Mouse (Mus musculus) left cerebral cortex, adult 11 months (tissue): ENCODE data around the gene Gtf2a1.
"Not testable (repeated sequence)": the region's sequence is repeated elsewhere in the genome, so short reads cannot be mapped to it uniquely, and the experiment has no call there.

Experiments
- DNase-seq: peaks from one replicate; pipeline ENCODE4 v3.0.0; 2022; ENCODE audit warnings: low spot score

The Gtf2a1 gene

GRCm38 (mm10) chr12:91581204-91582070, 8.8 kb downstream of the Gtf2a1 start:
- no peak for DNase-seq

- no peak for DNase-seq
These were observed 10.6 kb downstream of the Gtf2a1 start for GRCm38 (mm10) chr12:91579665-91580064.

GRCm38 (mm10) chr12:91571708-91572107, 18.6 kb downstream of the Gtf2a1 start:
- no peak for DNase-seq

GRCm38 (mm10) chr12:91569255-91569654, 21.0 kb downstream of the Gtf2a1 start:
- no peak for DNase-seq

GRCm38 (mm10) chr12:91567145-91567544, 23.1 kb downstream of the Gtf2a1 start:
- DNase-seq, result no peak

GRCm38 (mm10) chr12:91558152-91558551, 32.1 kb downstream of the Gtf2a1 start:
- not testable (repeated sequence) for DNase-seq

GRCm38 (mm10) chr12:91557358-91558005, 32.8 kb downstream of the Gtf2a1 start:
- not testable (repeated sequence) for DNase-seq

- DNase-seq, result peak; percentile 39
These were observed 38.3 kb downstream of the Gtf2a1 start for GRCm38 (mm10) chr12:91551773-91552526.

- DNase-seq, result no peak
These were observed 40.8 kb downstream of the Gtf2a1 start for GRCm38 (mm10) chr12:91549471-91549870.

GRCm38 (mm10) chr12:91540202-91540601, 50.1 kb downstream of the Gtf2a1 start:
- no peak for DNase-seq

GRCm38 (mm10) chr12:91534514-91534913, 55.8 kb downstream of the Gtf2a1 start:
- DNase-seq, result no peak

- no peak for DNase-seq
These were observed 66.7 kb downstream of the Gtf2a1 start for GRCm38 (mm10) chr12:91523626-91524025.

GRCm38 (mm10) chr12:91517808-91518207, 72.5 kb downstream of the Gtf2a1 start:
- no peak for DNase-seq

GRCm38 (mm10) chr12:91513980-91514379, 76.3 kb downstream of the Gtf2a1 start:
- DNase-seq, result no peak

- no peak for DNase-seq
These were observed 78.5 kb downstream of the Gtf2a1 start for GRCm38 (mm10) chr12:91511766-91512165.
